Mouse (Mus musculus) heart, adult 2 months (tissue): ENCODE measurements around the gene Olfr730. TPM values are rescaled to one million over a fixed set of nuclear protein-coding genes. Genes with fewer than 3 reads are reported as not detected.

Experiments used
- DNase-seq, 2 experiments: peaks; one replicate each; pipeline ENCODE4 v3.0.0; 2021
- H3K27ac ChIP-seq: fragments of 200-600 bp; 2 replicates; pipeline ENCODE4 v1.8.1; 2022
- H3K27me3 ChIP-seq: fragments of 200-500 bp; 2 replicates; pipeline ENCODE4 v1.6.1; 2012; ENCODE audit warnings: mild to moderate bottlenecking, low read length, inconsistent platforms, mixed read lengths; ENCODE audit not compliant: control insufficient read depth, insufficient read depth
- H3K36me3 ChIP-seq: fragments of 200-500 bp; 2 replicates; pipeline ENCODE4 v1.6.1; 2012; ENCODE audit warnings: low read length, inconsistent platforms; ENCODE audit not compliant: control insufficient read depth, insufficient read depth
- H3K4me1 ChIP-seq: fragments of 200-500 bp; 2 replicates; pipeline ENCODE4 v1.6.1; 2011; ENCODE audit warnings: low read length; ENCODE audit not compliant: control insufficient read depth, insufficient read depth
- H3K4me3 ChIP-seq: fragments of 200-600 bp; 2 replicates; pipeline ENCODE4 v1.8.1; 2022
- H3K79me2 ChIP-seq: fragments of 200-500 bp; replicated peaks from 2 replicates; pipeline ENCODE4 v1.6.1; 2012; ENCODE audit warnings: mild to moderate bottlenecking, inconsistent platforms, low read length, moderate library complexity, mixed read lengths; ENCODE audit not compliant: control insufficient read depth, insufficient read depth
- H3K9ac ChIP-seq: fragments of 200-500 bp; 2 replicates; pipeline ENCODE4 v1.6.1; 2012; ENCODE audit warnings: low read depth, mild to moderate bottlenecking, control low read depth, inconsistent platforms, low read length, mixed read lengths
- CTCF ChIP-seq: fragments of 200-600 bp; IDR thresholded peaks from 2 replicates; pipeline ENCODE4 v1.8.1; 2022; ENCODE audit warnings: antibody characterized with exemption, mild to moderate bottlenecking, moderate library complexity
- EP300 ChIP-seq: fragments of 200-500 bp; IDR thresholded peaks from 2 replicates; pipeline ENCODE4 v1.6.1; 2011; ENCODE audit warnings: low read depth, low read length, control low read depth; ENCODE audit not compliant: insufficient read depth
- POLR2A ChIP-seq: fragments of 200-500 bp; IDR thresholded peaks from 2 replicates; pipeline ENCODE4 v1.6.1; 2011; ENCODE audit warnings: mild to moderate bottlenecking, low read depth, low read length, control low read depth; ENCODE audit not compliant: insufficient read depth
- WGBS: fragments of 180-500 bp; shearing (Covaris S2); methylation state at CpG from one replicate; pipeline ENCODE4 v1.1.7; 2018; 5-methylcytosine and 5-hydroxymethylcytosine counted together
- intact Hi-C: fragments of 180-260 bp; cut with DNase I; formaldehyde crosslinking; loops from one replicate; pipeline ENCODE4 v1.15.1; 2025
- long read RNA-seq: library from polyadenylated mRNA; stranded (forward); transcript quantifications from one replicate; pipeline ENCODE4 v2.0.0, GENCODE M21; 2021
- polyA plus RNA-seq: library from polyadenylated mRNA; depleted of rRNA; stranded (reverse); fragments of >200 nt; gene quantifications from 2 replicates; pipeline ENCODE4 v1.2.3, GENCODE M21; 2012; rRNA removed
- total RNA-seq, 2 experiments: library from RNA; stranded (reverse); gene quantifications; 2 replicates each; pipeline ENCODE4 v1.2.3; 2021

Olfr730 gene
- total RNA-seq: not detected
- polyA plus RNA-seq: not detected in 2 replicates
- long read RNA-seq: 0 reads

GRCm38 (mm10) chr14:50188098-50188497 is at the start of gene Olfr730:
Olfr730 (minus strand) TSS chr14:50188198.
- Histone ChIP-seq H3K4me1 (no peaks in the 10 kb centered on the region), H3K27me3 (no peaks in the 10 kb centered on the region), H3K4me3 (no peak within 1 kb of the TSS), H3K36me3 (no peaks in the 10 kb centered on the region), H3K79me2 (no peaks in the 10 kb centered on the region), H3K9ac (no peak within 1 kb of the TSS), H3K27ac (no peak within 1 kb of the TSS)
- WGBS: 46% methylated on average over 1 of the region's 1 CpGs
- DNase-seq: no peak
- TF ChIP-seq CTCF (no peak), EP300 (no peak), POLR2A (no peak)
- intact Hi-C loops: no loop called here

DNA sequence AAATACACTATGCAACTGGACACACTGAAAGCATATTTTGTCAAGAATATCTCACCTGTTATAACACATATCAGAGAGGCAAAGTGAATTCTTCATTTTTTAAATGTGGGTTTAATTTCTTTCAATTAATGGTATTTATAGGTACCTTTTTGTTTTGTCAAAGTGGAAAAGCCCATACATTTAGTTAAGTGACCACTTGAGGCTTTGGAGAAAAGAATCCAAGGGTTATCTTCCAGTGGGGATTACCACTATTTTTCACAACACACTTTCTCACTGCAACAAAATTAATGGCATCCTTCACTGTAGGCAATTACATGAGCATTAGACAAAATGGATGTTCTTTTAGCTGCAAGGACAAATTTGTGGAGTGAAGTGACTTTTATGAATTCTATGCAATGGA is 35.2 kb downstream of the Olfr730 start, which contains the start of gene Olfr729:
TSS of gene Olfr729 (minus strand) at position 101 of the 400 bp plus-strand sequence.
- TF ChIP-seq EP300 (no peak), POLR2A (no peak), CTCF (no peak)
- no peak for DNase-seq

DNA sequence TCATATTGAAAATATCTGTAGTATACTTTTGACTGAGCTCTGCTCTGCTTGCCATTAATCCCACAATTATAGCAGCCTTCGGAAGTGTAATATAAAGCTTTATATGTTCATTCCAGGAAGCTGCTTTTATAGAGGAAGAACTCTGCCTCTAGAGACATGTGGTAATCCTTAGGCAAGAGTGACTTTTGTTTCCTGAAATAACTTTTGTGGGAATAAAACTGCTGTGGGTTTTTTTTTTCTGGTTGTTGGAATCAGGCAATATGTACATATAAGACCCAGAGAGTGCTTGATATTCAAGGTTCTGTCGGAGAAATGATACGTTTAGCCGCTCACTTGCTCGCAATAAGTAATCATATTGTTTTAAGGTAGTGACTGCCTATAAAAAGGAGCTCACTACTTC is 45.4 kb downstream of the Olfr730 start, which contains the start of gene Olfr728:
TSS of gene Olfr728 (minus strand) at position 101 of the 400 bp plus-strand sequence.
- intact Hi-C loops: no loop called here
- H3K27ac ChIP-seq: no peak within 1 kb of the TSS
- WGBS: 84% methylated on average over 5 of the region's 5 CpGs
- no peak for DNase-seq
- no peaks in the 10 kb centered on the region for H3K27me3 ChIP-seq
- H3K79me2 ChIP-seq: no peaks in the 10 kb centered on the region
- no peaks in the 10 kb centered on the region for H3K36me3 ChIP-seq
- no peak within 1 kb of the TSS for H3K4me3 ChIP-seq
- no peaks in the 10 kb centered on the region for H3K4me1 ChIP-seq
- no peak within 1 kb of the TSS for H3K9ac ChIP-seq
- TF ChIP-seq CTCF (no peak), EP300 (no peak), POLR2A (no peak)

More for the DNA sequence above, 35.2 kb downstream of the Olfr730 start, which contains the start of gene Olfr729:
- intact Hi-C loops: no loop called here
- H3K9ac ChIP-seq: no peak within 1 kb of the TSS
- no peaks in the 10 kb centered on the region for H3K36me3 ChIP-seq
- no peaks in the 10 kb centered on the region for H3K4me1 ChIP-seq
- no peak within 1 kb of the TSS for H3K4me3 ChIP-seq
- H3K27me3 ChIP-seq: no peaks in the 10 kb centered on the region
- no peaks in the 10 kb centered on the region for H3K79me2 ChIP-seq
- H3K27ac ChIP-seq: no peak within 1 kb of the TSS

Other genes starting within 250 kb of the Olfr730 start
- not detected for gene Olfr724, start 224.9 kb downstream of the Olfr730 start, total RNA-seq
- not detected in 2 replicates for gene Olfr724, start 224.9 kb downstream of the Olfr730 start, polyA plus RNA-seq
- gene Olfr725, start 147.8 kb downstream of the Olfr730 start, total RNA-seq: not detected
- not detected in 2 replicates for gene Olfr725, start 147.8 kb downstream of the Olfr730 start, polyA plus RNA-seq
- not detected for gene Olfr726, start 97.2 kb downstream of the Olfr730 start, total RNA-seq
- not detected in 2 replicates for gene Olfr726, start 97.2 kb downstream of the Olfr730 start, polyA plus RNA-seq
- not detected for gene Olfr727, start 65.0 kb downstream of the Olfr730 start, total RNA-seq
- not detected in 2 replicates for gene Olfr727, start 65.0 kb downstream of the Olfr730 start, polyA plus RNA-seq
- gene Olfr728, start 45.5 kb downstream of the Olfr730 start, total RNA-seq: not detected
- gene Olfr728, start 45.5 kb downstream of the Olfr730 start, polyA plus RNA-seq: not detected in 2 replicates
- not detected for gene Olfr729, start 35.3 kb downstream of the Olfr730 start, total RNA-seq
- not detected in 2 replicates for gene Olfr729, start 35.3 kb downstream of the Olfr730 start, polyA plus RNA-seq
- not detected for gene Olfr731, start 53.7 kb upstream of the Olfr730 start, total RNA-seq
- gene Olfr731, start 53.7 kb upstream of the Olfr730 start, polyA plus RNA-seq: not detected in 2 replicates
- not detected for gene Olfr732, start 96.0 kb upstream of the Olfr730 start, total RNA-seq
- gene Olfr732, start 96.0 kb upstream of the Olfr730 start, polyA plus RNA-seq: not detected in 2 replicates
- gene Olfr733, start 113.3 kb upstream of the Olfr730 start, total RNA-seq: not detected
- 0.08 TPM in 1 of 2 replicates, not detected in the other for gene Olfr733, start 113.3 kb upstream of the Olfr730 start, polyA plus RNA-seq
- gene Olfr734, start 138.6 kb upstream of the Olfr730 start, total RNA-seq: not detected
- not detected in 2 replicates for gene Olfr734, start 138.6 kb upstream of the Olfr730 start, polyA plus RNA-seq
- gene Olfr735, start 160.7 kb upstream of the Olfr730 start, total RNA-seq: not detected
- not detected in 2 replicates for gene Olfr735, start 160.7 kb upstream of the Olfr730 start, polyA plus RNA-seq
- under 1 TPM in 1 of 2 experiments, not detected in 1; 0.08 TPM for gene Tlr11, start 169.7 kb upstream of the Olfr730 start, total RNA-seq
- 0.06 and 0.10 TPM in 2 replicates for gene Tlr11, start 169.7 kb upstream of the Olfr730 start, polyA plus RNA-seq
- not detected for gene Olfr736, start 193.0 kb upstream of the Olfr730 start, total RNA-seq
- not detected in 2 replicates for gene Olfr736, start 193.0 kb upstream of the Olfr730 start, polyA plus RNA-seq
- not detected for gene Olfr738, start 219.4 kb upstream of the Olfr730 start, total RNA-seq
- not detected in 2 replicates for gene Olfr738, start 219.4 kb upstream of the Olfr730 start, polyA plus RNA-seq
- not detected for gene Olfr739, start 230.4 kb upstream of the Olfr730 start, total RNA-seq
- not detected in 2 replicates for gene Olfr739, start 230.4 kb upstream of the Olfr730 start, polyA plus RNA-seq